Mouse (Mus musculus): ENCODE results near the gene Adcy4. TPM values are rescaled to one million over a fixed set of nuclear protein-coding genes. Genes with fewer than 3 reads are reported as not detected.
"Not testable (repeated sequence)": the region's sequence is repeated elsewhere in the genome, so short reads cannot be mapped to it uniquely, and the experiment has no call there.

Gene Adcy4
- polyA plus RNA-seq, 1 experiment from 2014 or later = 17.7 TPM

DNA sequence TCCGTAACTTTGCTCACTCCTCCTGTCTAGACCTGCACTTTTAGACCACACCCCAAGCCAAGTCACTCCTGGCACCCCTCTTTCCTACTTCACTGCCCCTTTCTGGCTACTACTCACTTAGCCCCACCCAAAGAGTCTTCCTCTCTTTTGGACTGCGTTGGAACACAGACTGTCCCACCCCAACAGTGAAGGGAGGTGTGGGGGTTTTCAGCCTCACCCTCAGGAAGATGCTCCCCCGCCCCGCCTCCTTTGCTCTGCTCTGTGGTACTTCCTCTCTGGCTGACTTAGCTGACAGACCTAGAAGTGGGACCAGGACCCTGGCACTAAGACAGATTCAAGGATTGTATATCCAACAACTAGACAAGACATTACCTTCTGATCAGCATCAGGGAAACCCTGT is 18.2 kb downstream of the Adcy4 start, which contains the start of gene Ltb4r1:
Gene Ltb4r1 (plus strand): TSS at position 267 of the 400 bp plus-strand sequence.
- WGBS = 67% methylated on average over 4 of the region's 4 CpGs
- no peak within 1 kb of the TSS for H3K4me2 ChIP-seq (ENCODE audit: low read length)
- no peaks in the 10 kb centered on the region for H3K9me3 ChIP-seq (ENCODE audit: control insufficient read depth, low read length)
- H3K27me3 ChIP-seq (ENCODE audit: control insufficient read depth, insufficient read depth, low read length) = peaks cover 26% of the 10 kb centered on the region
- H3K27ac ChIP-seq (replicated peaks in 1 of 2; ENCODE audit: control insufficient read depth in 1 of 2, insufficient read depth in 1 of 2, low read depth in 2 of 2, low read length in 2 of 2) = no peak within 1 kb of the TSS
- H3K4me1 ChIP-seq (ENCODE audit: control insufficient read depth in 2 of 2, insufficient read depth in 2 of 2, low read length in 2 of 2) = peaks cover 22 to 25% of the 10 kb centered on the region in 2 experiments
- no peaks in the 10 kb centered on the region for H3K36me3 ChIP-seq (ENCODE audit: control insufficient read depth, insufficient read depth, low read length)
- H3K4me3 ChIP-seq (ENCODE audit: control insufficient read depth in 1 of 2, insufficient read depth in 1 of 2, low read depth in 1 of 2, low read length in 2 of 2) = no peak within 1 kb of the TSS
- no peak within 1 kb of the TSS for H3K9ac ChIP-seq (ENCODE audit: low read length)
- ATAC-seq (ENCODE audit: insufficient number of reproducible peaks, insufficient read depth, low FRiP score, low read depth) = no peak

DNA sequence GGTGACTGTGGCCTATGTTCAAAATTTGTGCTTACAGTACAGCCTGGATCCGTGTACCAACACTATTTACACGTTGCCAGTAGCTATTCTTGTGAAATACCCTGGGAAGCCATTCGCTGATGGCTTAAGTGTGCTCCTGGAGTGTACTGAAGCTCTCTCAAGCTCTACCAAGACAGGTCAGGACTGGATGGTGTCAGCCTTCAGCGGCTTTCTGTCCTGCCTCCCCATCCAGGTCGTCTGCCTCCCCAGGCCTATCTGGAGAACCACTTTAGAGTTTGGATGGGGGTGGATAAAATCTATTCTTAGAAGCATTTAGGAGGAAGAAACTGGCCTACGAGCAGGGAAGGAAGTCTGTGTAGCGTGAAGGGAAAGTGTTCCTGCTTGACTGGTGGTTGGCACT is 20.7 kb downstream of the Adcy4 start:
- peaks cover 30% of the 10 kb centered on the region for H3K27me3 ChIP-seq (ENCODE audit: control insufficient read depth, insufficient read depth, low read length)
- H3K36me3 ChIP-seq (ENCODE audit: control insufficient read depth, insufficient read depth, low read length) = no peaks in the 10 kb centered on the region

DNA sequence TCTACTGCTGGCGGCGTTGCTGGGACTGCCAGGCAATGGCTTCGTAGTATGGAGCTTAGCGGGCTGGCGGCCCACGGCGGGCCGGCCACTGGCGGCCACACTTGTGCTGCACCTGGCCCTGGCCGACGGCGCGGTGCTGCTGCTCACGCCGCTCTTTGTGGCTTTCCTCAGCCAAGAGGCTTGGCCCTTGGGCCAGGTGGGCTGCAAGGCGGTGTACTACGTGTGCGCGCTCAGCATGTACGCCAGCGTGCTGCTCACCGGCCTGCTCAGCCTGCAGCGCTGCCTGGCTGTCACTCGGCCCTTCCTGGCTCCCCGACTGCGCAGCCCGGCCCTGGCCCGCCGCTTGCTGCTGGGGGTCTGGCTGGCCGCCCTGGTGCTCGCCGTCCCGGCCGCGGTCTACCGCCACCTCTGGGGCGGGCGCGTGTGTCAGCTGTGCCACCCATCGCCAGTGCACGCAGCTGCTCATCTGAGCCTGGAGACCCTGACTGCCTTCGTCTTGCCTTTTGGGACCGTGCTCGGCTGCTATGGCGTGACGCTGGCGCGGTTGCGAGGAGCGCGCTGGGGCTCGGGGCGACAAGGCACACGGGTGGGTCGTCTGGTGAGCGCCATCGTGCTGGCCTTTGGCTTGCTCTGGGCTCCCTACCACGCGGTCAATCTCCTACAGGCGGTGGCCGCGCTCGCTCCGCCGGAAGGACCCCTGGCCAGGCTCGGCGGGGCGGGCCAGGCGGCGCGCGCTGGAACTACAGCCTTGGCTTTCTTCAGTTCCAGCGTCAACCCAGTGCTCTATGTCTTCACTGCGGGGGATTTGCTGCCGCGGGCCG is 21.7 kb downstream of the Adcy4 start:
- peak; percentile 55 for ATAC-seq (ENCODE audit: insufficient number of reproducible peaks, insufficient read depth, low FRiP score, low read depth)
- peaks cover 27% of the 10 kb centered on the region for H3K27me3 ChIP-seq (ENCODE audit: control insufficient read depth, insufficient read depth, low read length)
- no peaks in the 10 kb centered on the region for H3K36me3 ChIP-seq (ENCODE audit: control insufficient read depth, insufficient read depth, low read length)
- peaks cover 22 to 29% of the 10 kb centered on the region in 2 experiments for H3K4me1 ChIP-seq (ENCODE audit: control insufficient read depth in 2 of 2, insufficient read depth in 2 of 2, low read length in 2 of 2)
- under 1% methylated on average over 77 of the region's 77 CpGs for WGBS
- H3K4me2 ChIP-seq (ENCODE audit: low read length) = peak overlapping the region; percentile 99
- H3K9ac ChIP-seq (ENCODE audit: low read length) = peak overlapping the region; percentile 78
- H3K9me3 ChIP-seq (ENCODE audit: control insufficient read depth, low read length) = no peaks in the 10 kb centered on the region
- 0 out of 4 replicates have a peak overlapping the region, but pooled peaks of 1 of the 2 experiments have one; percentile 36 for H3K27ac ChIP-seq (replicated peaks in 1 of 2; ENCODE audit: control insufficient read depth in 1 of 2, insufficient read depth in 1 of 2, low read depth in 2 of 2, low read length in 2 of 2)
- peak overlapping the region; percentile 48 to 54 for H3K4me3 ChIP-seq (ENCODE audit: control insufficient read depth in 1 of 2, insufficient read depth in 1 of 2, low read depth in 1 of 2, low read length in 2 of 2)

More for the DNA sequence above, 20.7 kb downstream of the Adcy4 start:
- ATAC-seq (ENCODE audit: insufficient number of reproducible peaks, insufficient read depth, low FRiP score, low read depth) = no peak
- WGBS = 16% methylated on average over 7 of the region's 7 CpGs
- Histone ChIP-seq H3K4me1 (ENCODE audit: control insufficient read depth in 2 of 2, insufficient read depth in 2 of 2, low read length in 2 of 2) (peaks cover 25 to 26% of the 10 kb centered on the region in 2 experiments), H3K4me3 (ENCODE audit: control insufficient read depth in 1 of 2, insufficient read depth in 1 of 2, low read depth in 1 of 2, low read length in 2 of 2) (no peak overlapping the region), H3K27ac (replicated peaks in 1 of 2; ENCODE audit: control insufficient read depth in 1 of 2, insufficient read depth in 1 of 2, low read depth in 2 of 2, low read length in 2 of 2) (0 out of 4 replicates have a peak overlapping the region, but pooled peaks have one; percentile 11 to 19), H3K4me2 (ENCODE audit: low read length) (peak overlapping the region; percentile 99; the same call in 1 of the 2 replicates), H3K9ac (ENCODE audit: low read length) (peak overlapping the region; percentile 78), H3K9me3 (ENCODE audit: control insufficient read depth, low read length) (no peaks in the 10 kb centered on the region)

- H3K27ac ChIP-seq (replicated peaks in 1 of 2; ENCODE audit: control insufficient read depth in 1 of 2, insufficient read depth in 1 of 2, low read depth in 2 of 2, low read length in 2 of 2) = 0 out of 4 replicates have a peak within 1 kb of the TSS, but pooled peaks of 1 of the 2 experiments have one; percentile 36
- peak within 1 kb of the TSS; percentile 48 to 54 for H3K4me3 ChIP-seq (ENCODE audit: control insufficient read depth in 1 of 2, insufficient read depth in 1 of 2, low read depth in 1 of 2, low read length in 2 of 2)
- no peaks in the 10 kb centered on the region for H3K9me3 ChIP-seq (ENCODE audit: control insufficient read depth, low read length)
- ATAC-seq (ENCODE audit: insufficient number of reproducible peaks, insufficient read depth, low FRiP score, low read depth) = no peak
- WGBS = 71% methylated on average over 6 of the region's 6 CpGs
- peaks cover 21% of the 10 kb centered on the region for H3K27me3 ChIP-seq (ENCODE audit: control insufficient read depth, insufficient read depth, low read length)
- peaks cover 22 to 29% of the 10 kb centered on the region in 2 experiments for H3K4me1 ChIP-seq (ENCODE audit: control insufficient read depth in 2 of 2, insufficient read depth in 2 of 2, low read length in 2 of 2)
- H3K4me2 ChIP-seq (ENCODE audit: low read length) = peak within 1 kb of the TSS; percentile 99
- peaks cover 2% of the 10 kb centered on the region; the same call in 1 of the 2 replicates for H3K36me3 ChIP-seq (ENCODE audit: control insufficient read depth, insufficient read depth, low read length)
- H3K9ac ChIP-seq (ENCODE audit: low read length) = peak within 1 kb of the TSS; percentile 78
Measured at GRCm38 (mm10) chr14:55761163-55761562, 22.7 kb downstream of the Adcy4 start, which contains the start of gene Ltb4r2. Gene Ltb4r2 (plus strand): TSS chr14:55761428.

DNA sequence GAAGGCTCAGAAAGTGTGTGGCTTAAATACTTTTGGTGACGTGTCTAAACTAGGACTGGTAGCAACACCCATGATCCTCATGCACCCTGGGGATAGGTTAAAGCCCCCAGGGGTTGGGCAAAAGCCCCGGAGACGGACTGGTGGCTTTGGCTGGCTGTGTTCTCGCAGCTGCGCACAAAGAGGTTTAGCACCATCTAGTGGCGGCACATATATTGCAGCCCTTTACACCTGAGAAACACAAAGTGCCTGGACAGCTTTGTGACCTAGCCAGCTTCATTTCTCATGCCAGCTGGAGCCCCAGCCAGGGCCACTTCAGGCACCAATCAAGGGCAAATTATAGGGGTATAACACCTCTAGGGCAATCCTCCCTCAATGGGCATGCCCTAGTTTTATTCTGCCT is 23.7 kb downstream of the Adcy4 start:
- not testable (repeated sequence) for ATAC-seq (ENCODE audit: insufficient number of reproducible peaks, insufficient read depth, low FRiP score, low read depth); H3K27ac ChIP-seq (replicated peaks in 1 of 2; ENCODE audit: control insufficient read depth in 1 of 2, insufficient read depth in 1 of 2, low read depth in 2 of 2, low read length in 2 of 2); H3K9me3 ChIP-seq (ENCODE audit: control insufficient read depth, low read length)
- Histone ChIP-seq H3K9ac (ENCODE audit: low read length) (peak overlapping the region; percentile 57; the same call in 1 of the 2 replicates), H3K4me2 (ENCODE audit: low read length) (peak overlapping the region; percentile 61), H3K27me3 (ENCODE audit: control insufficient read depth, insufficient read depth, low read length) (peaks cover 15% of the 10 kb centered on the region), H3K36me3 (ENCODE audit: control insufficient read depth, insufficient read depth, low read length) (peaks cover 11% of the 10 kb centered on the region), H3K4me1 (ENCODE audit: control insufficient read depth in 2 of 2, insufficient read depth in 2 of 2, low read length in 2 of 2) (peaks cover 22 to 29% of the 10 kb centered on the region in 2 experiments), H3K4me3 (ENCODE audit: control insufficient read depth in 1 of 2, insufficient read depth in 1 of 2, low read depth in 1 of 2, low read length in 2 of 2) (peak overlapping the region in 1 of 2 experiments; percentile 20; a peak in 3 of 4 replicates)
- 2% methylated on average over 6 of the region's 6 CpGs for WGBS

DNA sequence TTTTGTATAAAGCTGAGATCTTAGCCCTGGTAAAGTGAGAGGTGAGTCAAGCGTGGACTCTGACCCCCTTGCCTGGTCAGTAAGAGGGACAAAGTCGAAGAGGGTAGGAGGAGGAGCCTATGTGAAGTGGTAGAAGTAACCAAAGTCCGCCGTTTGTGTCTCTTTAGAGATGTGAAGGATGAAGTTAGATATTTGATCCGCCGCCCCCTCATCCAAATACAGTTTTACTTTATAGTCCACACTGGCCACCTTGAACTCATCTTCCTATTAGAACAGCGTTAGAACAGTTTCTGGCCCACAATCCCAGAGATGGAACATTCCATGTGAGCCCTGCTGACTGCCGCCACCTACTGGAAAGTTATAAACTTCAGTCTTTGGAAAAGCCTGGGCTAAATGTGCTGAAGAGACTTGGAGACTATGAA is 25.5 kb downstream of the Adcy4 start, which contains the start of gene Cideb:
Gene Cideb (minus strand): TSS at position 96 of the 422 bp plus-strand sequence.
- Histone ChIP-seq H3K27ac (replicated peaks in 1 of 2; ENCODE audit: control insufficient read depth in 1 of 2, insufficient read depth in 1 of 2, low read depth in 2 of 2, low read length in 2 of 2) (no peak within 1 kb of the TSS), H3K36me3 (ENCODE audit: control insufficient read depth, insufficient read depth, low read length) (peaks cover 29% of the 10 kb centered on the region), H3K9ac (ENCODE audit: low read length) (no peak within 1 kb of the TSS), H3K4me1 (ENCODE audit: control insufficient read depth in 2 of 2, insufficient read depth in 2 of 2, low read length in 2 of 2) (peaks cover 15 to 25% of the 10 kb centered on the region in 2 experiments), H3K27me3 (ENCODE audit: control insufficient read depth, insufficient read depth, low read length) (peaks cover 15% of the 10 kb centered on the region), H3K9me3 (ENCODE audit: control insufficient read depth, low read length) (no peaks in the 10 kb centered on the region), H3K4me3 (ENCODE audit: control insufficient read depth in 1 of 2, insufficient read depth in 1 of 2, low read depth in 1 of 2, low read length in 2 of 2) (no peak within 1 kb of the TSS), H3K4me2 (ENCODE audit: low read length) (peak within 1 kb of the TSS; percentile 48)
- ATAC-seq (ENCODE audit: insufficient number of reproducible peaks, insufficient read depth, low FRiP score, low read depth) = no peak
- WGBS = 6% methylated on average over 8 of the region's 8 CpGs

DNA sequence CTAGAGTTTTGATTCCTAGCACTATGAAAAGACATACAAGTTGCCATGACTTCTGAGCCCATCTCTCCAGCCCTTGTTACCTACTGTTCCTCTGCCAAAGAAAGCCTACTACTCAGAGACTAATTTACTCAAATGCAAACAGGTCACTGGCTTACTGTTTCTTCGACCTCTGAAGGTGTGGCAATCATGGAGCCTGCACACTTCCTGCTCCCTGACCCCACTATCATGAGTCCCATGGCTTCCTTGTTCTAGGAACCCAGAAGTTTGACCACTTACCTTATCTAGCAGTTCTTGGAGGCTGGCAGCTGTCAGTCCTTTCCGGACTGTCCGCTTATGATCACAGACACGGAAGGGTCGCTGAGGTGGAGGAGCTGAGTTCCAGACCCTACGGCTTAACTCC is 26.3 kb downstream of the Adcy4 start:
- Histone ChIP-seq H3K9me3 (ENCODE audit: control insufficient read depth, low read length) (no peaks in the 10 kb centered on the region), H3K9ac (ENCODE audit: low read length) (no peak overlapping the region), H3K4me1 (ENCODE audit: control insufficient read depth in 2 of 2, insufficient read depth in 2 of 2, low read length in 2 of 2) (peaks cover 7 to 17% of the 10 kb centered on the region in 2 experiments), H3K27me3 (ENCODE audit: control insufficient read depth, insufficient read depth, low read length) (peaks cover 15% of the 10 kb centered on the region), H3K4me2 (ENCODE audit: low read length) (peak overlapping the region; percentile 4; the same call in 1 of the 2 replicates), H3K27ac (replicated peaks in 1 of 2; ENCODE audit: control insufficient read depth in 1 of 2, insufficient read depth in 1 of 2, low read depth in 2 of 2, low read length in 2 of 2) (no peak overlapping the region), H3K4me3 (ENCODE audit: control insufficient read depth in 1 of 2, insufficient read depth in 1 of 2, low read depth in 1 of 2, low read length in 2 of 2) (no peak overlapping the region), H3K36me3 (ENCODE audit: control insufficient read depth, insufficient read depth, low read length) (peaks cover 37% of the 10 kb centered on the region)
- 27% methylated on average over 6 of the region's 6 CpGs for WGBS
- no peak for ATAC-seq (ENCODE audit: insufficient number of reproducible peaks, insufficient read depth, low FRiP score, low read depth)

Measured in heart, embryonic 14.5 days (tissue).